Mouse (Mus musculus) left cerebral cortex, postnatal 4 days (tissue): ENCODE results near the gene Kcnj6. TPM values are rescaled to one million over a fixed set of nuclear protein-coding genes. Genes with fewer than 3 reads are reported as not detected.
A peak's percentile ranks its signal among the peaks of the same experiment; 100 is the strongest.

Experiments
- DNase-seq: peaks from one replicate; pipeline ENCODE4 v3.0.0-alpha.2; 2022
- intact Hi-C: fragments of 180-260 bp; cut with DNase I; formaldehyde crosslinking; loops from one replicate; pipeline ENCODE4 v1.15.1; 2025
- total RNA-seq, 2 experiments: library from RNA; stranded (reverse); gene quantifications; 2 replicates each; pipeline ENCODE4 v1.2.3; 2021

Gene Kcnj6
- total RNA-seq, 2 experiments from 2014 or later, result 31.4 to 34.2 TPM

DNA sequence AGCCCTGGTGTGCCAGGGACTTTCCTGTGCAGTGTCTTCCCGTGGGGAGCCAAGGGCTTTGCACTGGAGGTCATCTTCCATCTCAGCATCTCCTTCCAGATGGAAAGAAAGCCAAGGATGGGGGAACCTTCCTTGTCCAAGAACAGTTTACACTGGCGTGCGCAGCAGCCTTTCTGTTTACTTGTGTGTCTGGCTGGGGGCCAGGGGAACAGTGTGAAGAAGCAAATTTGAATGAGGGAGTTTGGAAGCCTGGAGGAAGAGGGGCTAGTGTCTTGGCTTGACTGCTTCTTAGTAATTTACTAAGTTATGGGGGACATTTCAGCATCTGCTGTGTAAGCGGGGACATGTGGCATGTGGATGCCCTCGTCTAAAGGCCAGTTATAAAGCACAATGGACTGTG lies 50.7 kb downstream of the Kcnj6 start:
- peak; percentile 69 for DNase-seq
- intact Hi-C loops, result no loop called here

DNA sequence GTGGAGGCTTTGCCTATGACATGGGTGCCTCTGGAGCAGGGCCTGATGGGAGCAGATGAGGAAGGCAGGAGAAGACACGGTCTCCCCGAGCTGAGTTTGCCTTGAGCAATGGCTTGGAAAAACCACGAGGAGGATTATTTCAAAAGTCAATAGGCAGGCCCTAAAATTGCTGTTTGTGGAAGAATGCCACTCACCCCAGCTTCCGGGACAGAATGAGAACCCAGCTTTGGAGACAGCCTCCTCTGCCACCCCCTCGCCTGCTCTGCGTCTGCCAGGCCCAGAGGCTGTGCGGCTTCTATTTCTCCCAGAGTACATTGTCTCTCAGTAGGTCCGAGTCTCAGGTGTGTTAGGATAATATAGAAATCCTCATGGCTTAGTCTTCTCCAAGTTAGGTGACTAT lies 64.8 kb downstream of the Kcnj6 start:
- intact Hi-C loops, result no loop called here
- no peak for DNase-seq

DNA sequence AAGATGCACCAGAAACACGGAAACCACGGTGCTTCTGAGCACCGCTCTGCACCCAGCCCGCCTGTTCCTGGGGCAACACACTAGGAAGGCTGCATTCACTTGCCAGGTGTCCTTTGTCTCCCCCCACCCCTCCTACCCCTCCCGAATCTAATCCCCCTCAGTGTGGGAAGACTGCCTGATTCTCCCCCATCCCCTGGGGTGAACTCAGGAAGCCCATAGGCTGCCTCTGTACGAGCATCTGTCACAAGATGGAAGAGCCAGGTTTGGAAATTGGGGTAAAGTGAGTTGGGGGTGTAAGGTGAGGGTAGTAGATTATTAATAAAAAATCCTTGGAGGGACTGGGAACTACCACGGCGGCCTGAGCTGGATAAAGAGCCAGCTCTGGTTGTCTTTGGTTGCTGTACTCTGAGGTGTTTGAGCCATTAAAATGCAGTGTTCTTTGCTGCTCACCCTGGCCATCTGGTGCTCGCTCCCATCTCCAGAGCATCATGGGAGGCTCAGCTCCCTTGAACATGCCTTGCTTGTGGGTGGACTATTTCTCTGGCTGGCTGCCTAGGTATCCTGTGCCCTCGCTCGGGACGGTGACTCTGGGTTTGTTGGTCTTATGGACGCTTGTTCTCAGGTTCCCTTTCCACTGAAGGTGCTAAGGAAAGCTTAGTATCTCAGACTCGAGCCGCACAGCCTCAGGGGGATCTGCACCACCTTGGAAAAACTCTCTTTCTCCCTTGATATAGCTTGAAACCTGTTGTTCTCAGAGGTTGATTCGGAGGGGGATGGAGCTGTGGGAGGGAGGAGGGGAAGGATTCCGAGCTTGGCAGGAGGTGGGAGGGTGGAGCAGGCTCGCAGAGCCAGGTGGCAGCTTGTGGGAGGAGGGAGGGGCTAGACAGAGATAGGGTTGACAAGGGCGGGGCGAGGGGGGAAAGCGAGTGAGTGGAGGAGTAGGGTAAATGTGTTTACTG lies 65.9 kb downstream of the Kcnj6 start:
- peak; percentile 84 for DNase-seq
- intact Hi-C loops, result no loop called here

DNA sequence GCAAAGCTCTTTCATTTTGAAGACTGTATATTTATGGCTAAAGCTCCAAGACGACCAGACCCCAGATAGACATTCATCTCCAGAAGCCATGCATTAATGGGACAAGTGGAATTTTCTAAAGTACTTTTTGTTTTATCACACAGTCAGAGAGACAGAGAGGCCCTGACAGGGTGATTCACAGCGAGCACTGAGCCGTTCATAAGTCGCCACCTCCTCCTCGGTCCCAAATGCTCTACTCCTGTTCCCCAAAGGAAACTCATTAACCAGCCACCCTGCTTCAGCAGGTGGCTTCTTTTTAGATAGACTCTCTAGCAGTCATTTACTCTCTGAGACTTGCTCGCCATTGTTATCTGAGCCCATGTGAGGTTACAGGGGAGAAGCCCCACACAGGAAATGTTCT lies 72.1 kb downstream of the Kcnj6 start:
- intact Hi-C loops, result no loop called here
- no peak for DNase-seq

DNA sequence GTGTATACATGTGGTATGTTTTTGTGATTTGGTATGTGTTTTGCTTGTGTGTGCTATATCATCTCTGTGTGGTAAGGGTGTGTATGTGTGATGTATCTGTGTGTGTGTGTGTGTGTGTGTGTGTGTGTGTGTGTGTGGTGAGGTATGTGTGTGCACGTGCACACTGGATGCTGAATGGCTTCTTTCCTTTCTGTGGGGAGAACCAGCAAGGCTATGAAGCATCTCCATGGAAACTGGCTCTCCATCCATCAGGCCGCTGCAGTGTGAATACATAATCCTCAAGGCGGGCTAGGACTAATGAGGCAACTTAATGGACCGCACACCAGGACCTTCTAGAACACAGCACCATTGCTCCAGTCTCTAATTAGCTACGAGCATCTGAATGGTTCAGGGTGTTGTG lies 78.3 kb downstream of the Kcnj6 start:
- intact Hi-C loops, result no loop called here
- no peak for DNase-seq

DNA sequence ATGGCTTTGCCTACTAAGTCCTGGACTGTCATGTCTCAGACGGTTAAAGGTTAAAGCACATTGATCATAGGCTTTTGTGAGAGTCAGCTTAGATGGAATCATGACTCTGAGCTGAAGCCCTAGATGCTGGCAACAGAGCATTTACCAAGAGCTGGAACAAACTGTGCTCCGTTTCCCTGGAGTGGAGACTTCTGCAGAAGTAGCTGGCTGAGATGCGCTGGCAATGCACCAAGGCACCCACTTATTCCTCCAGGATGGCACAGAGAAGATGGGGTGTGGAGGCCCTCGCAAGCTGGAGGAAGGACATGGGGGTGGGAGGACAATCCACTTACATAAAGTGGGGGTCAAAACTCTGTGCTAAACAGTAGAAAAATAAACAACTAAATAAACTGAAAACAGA lies 91.5 kb downstream of the Kcnj6 start:
- intact Hi-C loops, result no loop called here

DNA sequence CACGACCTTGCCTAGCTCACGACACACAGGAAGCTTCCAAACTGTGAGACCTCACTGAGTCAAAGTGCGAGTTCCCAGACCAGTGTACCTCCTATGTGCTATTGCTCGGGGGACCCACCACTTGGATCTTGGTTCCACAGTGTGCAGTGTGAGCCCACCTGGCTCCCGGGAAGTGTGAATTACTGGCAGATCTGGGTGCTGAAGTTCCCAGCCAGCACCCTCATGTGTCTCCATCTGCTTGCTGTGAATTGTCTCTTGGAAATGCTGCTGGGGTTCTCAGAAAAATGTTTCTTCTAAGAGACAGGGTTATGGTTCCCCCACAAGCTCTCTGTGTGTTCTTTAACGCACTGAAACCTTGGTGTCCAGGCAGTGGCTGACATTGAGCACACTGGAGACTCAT lies 98.7 kb downstream of the Kcnj6 start:
- intact Hi-C loops, result no loop called here
- DNase-seq, result no peak

More for the DNA sequence above, 91.5 kb downstream of the Kcnj6 start:
- DNase-seq, result no peak

DNA sequence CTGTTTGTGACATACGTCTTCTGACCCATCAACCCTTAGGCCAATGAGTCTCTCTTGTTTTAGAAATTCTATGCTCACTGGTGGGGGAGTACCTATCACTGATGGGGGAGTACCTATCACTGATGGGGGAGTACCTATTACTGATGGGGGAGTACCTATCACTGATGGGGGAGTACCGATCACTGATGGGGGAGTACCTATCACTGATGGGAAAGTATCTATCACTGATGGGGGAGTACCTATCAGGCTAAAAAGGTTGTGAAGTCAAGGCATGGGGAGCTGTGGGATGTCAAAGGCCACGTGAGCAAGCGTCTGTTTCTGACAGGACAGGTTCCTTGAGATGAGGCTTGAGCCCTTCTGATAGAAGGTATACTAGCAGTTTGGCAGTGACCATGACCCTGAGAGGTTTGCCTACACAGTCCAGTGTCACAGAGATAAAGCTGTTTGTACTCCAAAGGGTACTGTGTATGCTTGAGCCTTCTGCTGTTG lies 105.3 kb downstream of the Kcnj6 start:
- no peak for DNase-seq
- intact Hi-C loops, result no loop called here

DNA sequence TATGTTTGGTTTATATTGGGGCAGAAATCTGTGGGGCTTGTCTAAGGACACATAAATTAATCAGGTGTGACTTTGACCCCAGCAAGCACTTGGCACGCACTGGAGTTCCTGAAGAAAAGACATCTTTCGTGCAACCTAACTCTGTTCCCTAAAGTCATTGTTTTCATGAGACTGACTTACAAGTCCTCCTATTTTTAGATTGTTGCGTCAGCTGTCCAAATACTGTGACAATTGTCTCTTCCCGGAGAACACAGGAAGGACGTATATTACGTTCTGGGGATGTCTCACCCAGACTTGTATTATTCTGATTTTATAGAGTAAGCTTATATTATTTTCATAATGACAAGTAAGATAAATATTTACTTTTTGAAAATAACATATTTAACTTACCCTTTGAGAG lies 106.9 kb downstream of the Kcnj6 start:
- intact Hi-C loops, result no loop called here
- DNase-seq, result no peak

DNA sequence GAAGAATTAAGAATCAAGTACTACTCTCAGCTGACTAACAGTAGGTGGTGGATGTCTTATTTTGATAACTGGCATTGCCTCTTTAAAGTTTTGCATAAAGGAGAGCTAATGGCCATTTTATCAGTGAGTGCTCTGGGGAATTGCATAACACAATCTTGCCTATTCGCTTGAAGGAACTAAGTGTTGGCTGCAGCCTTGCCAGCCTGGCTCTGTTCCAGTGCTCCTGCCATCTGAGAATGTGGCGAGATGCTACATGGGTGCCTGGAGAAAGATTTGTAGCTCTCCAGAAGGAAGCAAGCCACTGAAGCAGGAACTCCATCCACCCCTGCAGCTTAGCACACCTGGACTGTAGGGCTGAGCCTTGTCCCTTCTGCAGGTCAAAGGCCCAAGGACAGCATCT lies 107.4 kb downstream of the Kcnj6 start:
- peak; percentile 77 for DNase-seq
- intact Hi-C loops, result no loop called here

DNA sequence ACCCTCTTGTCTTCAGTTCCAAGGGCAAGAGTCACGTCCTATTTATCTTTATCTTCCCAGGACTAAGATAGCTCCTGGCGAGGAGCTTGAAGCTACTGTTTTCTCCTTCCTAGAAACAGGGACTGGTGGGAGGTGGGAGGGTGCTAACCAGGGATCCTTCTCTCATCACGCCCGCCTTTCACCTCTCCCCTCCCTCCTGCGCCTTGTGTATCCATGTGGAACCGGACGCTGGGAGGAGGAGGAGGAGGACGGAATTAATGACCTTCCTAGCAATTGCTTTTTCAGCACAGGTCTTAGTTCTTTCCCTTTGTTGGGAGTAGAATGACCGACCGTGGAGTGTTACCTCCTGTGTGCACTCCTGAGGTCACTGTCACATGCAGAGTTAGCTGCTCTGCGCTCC lies 108.9 kb downstream of the Kcnj6 start:
- DNase-seq, result no peak
- intact Hi-C loops, result no loop called here

DNA sequence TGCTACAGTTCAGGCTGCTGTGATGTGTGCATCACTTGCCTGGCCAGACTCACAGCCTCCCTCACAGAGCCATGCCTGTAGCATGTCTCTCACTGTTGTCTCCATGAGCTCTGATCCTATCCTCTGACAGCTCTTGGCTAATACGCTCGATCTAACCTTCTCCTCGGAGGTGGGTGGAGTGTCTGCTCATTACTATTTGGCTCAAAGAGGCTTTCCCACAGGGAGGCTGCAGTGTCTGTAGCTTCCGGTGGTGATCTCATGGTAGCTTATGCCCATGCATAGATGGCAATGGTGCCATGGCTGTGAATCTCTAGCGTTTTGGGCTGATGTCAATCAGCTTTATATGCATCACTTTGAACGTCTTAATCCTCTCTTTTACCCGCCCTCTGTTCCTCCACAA lies 111.1 kb downstream of the Kcnj6 start:
- intact Hi-C loops, result no loop called here
- DNase-seq, result peak; percentile 19

DNA sequence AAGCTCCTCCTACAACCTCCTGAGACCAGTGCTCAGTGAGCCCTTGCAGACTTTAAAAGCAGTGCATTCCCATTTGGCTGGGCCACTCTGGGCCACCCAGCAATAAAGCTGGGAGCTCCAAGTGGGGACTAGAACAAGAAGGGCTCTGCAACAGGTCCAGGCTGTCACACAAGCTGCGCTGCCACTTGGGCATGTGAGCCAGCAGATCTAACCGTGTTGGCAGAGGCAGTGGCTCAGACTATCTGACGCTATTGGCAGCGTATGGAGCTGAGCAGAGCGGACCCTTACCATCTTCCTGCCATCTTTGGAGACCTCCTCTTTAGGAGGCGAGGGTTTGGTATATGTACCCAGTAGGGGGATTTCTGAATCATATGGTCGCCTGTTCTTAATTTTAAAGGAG lies 112.4 kb downstream of the Kcnj6 start:
- DNase-seq, result peak; percentile 68
- intact Hi-C loops, result no loop called here

DNA sequence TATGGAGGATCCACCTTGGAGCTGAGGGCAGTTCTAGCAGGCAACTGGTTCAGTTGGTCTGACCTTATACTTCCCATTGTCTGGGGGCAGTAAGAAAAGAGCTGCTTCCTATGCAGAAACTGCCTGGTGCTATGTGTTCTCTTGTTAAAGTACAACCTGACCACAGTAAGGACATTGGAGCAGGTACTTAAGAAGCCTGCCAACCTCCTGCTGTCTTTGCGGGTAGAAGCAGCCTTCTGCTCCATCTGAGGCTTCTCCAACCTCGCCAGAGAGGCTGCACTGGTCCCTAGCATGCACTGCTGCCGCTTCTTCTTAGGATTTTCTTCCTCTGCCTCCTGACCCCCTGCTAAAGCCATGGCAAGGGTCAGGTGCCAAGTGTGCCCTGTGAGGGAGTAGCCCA lies 113.6 kb downstream of the Kcnj6 start:
- no peak for DNase-seq
- intact Hi-C loops, result no loop called here

DNA sequence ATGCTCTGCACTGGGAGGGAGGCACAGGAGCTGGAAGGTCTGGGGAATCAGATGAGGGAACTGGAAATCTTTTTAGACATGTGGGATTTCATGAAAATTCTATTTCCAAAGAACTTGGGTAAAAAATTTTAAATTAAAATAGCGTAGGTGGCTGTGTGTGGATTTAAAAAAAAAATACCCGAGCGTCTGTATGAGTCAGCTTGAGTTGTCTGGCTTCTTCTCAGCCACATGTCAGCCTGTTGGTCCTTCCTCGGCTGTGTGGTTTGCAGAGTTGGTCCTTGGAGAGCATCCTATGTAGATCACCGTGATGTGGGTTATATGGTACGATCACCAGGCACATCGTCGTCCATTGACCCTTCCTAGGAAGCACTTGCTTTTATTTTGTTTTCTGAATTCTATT lies 114.3 kb downstream of the Kcnj6 start:
- no peak for DNase-seq
- intact Hi-C loops, result no loop called here

DNA sequence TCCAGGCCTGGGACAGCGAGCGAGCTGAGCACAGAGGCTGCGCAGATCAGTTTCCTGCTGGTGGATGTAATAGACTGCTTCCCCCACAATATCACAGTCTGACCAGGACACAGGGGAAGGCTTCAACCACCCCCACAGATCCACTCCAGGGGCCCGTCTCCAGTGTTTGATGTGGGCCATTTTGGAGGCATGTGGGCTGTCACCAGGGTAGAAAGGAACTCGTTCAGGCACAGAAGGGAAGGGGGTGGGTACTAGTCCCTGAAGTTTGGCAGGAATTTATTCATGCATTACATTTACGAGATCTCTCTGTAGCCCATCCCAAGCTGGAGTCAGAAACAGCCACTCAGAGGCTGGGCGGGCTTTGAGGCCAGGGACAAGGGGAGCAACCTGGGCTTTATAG lies 115.4 kb downstream of the Kcnj6 start:
- intact Hi-C loops, result no loop called here

DNA sequence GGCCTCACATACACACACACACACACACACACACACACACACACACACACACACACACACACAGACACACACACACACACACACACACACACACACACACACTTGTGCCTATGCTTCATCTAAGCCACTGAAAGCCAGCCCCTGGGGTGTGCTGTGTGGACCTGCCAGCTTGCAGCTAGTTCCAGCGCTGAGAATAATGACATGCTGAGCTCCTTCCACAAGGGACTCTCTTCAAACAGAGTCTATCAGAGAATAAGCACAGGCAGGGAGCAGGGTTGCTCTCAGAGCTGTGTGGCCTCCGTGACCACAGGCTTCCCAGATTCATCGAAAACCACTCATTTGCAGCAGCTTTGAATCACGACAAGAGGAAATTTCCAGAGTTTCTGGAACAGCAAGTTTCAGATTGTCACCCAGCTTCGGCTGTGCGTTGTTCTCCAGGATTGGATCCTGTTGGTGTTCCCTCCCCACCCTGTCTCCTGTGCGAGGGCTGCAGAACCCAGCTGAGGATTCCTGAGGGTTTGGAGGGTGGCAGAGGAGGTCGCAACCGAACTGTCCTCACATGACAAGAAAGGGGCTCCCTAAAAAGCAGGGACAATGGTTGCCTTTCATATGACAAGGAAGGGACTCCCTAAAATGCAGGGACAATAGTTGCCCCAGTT lies 124.8 kb downstream of the Kcnj6 start:
- DNase-seq, result no peak
- intact Hi-C loops, result no loop called here

More for the DNA sequence above, 115.4 kb downstream of the Kcnj6 start:
- DNase-seq, result no peak

DNA sequence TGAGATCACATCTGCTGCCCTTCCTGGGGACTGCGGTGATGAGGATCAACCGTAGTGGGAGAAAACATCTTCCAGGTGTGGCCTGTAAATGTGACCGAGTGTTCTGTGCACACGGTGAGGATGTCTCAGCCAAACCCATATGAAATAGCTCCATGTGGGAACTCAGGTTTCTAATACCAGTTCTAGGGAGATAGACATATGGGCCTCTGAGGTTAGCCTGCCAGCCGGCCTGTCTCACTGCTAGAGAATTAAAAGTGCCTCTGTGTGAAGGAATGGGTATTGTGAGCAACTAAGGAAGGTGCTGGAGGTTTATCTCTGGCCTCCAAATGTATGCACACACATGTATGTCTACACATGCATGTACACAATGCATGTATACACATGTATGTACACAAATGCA lies 129.1 kb downstream of the Kcnj6 start:
- DNase-seq, result no peak
- intact Hi-C loops, result no loop called here

DNA sequence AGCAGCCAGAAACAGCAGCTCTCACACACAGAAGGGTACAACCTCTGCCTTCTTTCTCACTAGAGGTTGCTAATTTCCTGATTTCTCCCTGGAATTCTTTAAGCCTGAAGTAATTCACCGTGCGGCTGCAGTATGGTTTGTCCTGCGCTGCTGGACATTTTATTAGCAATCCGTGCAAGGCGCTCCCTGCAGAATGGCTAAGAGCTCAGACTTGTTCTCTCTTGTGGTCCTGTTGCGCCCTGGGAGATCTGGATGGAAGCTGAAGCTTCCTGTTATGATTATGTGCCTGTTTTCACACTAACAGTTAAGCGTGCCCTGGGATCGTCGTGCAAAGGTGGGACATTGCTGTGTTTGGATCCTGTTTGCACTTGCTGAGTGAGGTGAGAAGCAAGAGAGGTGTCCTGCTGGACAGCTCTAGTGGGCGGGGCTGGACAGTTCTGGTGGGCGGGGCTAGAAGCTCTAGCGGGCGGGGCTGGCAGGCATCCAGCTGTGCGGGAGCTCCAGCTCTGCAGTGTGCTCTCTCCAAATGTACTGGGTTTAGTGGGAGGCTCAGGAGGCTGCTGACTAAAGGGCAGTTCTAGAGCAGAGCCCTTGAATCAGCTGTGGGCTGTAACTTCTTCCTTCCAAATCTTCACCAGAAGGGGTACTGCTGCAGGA lies 131.1 kb downstream of the Kcnj6 start:
- intact Hi-C loops, result no loop called here
- DNase-seq, result no peak

DNA sequence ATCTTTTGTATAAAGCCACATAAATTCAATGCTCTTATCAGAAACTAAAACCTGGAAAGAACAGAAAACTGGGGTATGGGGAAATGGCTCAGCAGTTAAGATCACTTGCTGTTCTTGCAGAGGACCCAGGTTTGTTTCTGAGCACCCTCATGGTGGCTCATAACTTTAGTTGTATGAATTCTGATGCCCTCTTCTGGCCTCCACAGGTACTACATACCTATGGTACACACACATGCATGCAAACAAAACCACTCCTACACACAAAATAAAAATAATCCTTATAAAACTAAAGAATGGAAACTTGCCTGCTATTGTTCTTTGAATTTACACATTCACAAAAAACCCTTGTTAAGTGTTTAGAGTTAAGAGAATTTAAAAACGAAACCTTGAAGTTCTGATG lies 131.7 kb downstream of the Kcnj6 start:
- intact Hi-C loops, result no loop called here
- DNase-seq, result no peak

DNA sequence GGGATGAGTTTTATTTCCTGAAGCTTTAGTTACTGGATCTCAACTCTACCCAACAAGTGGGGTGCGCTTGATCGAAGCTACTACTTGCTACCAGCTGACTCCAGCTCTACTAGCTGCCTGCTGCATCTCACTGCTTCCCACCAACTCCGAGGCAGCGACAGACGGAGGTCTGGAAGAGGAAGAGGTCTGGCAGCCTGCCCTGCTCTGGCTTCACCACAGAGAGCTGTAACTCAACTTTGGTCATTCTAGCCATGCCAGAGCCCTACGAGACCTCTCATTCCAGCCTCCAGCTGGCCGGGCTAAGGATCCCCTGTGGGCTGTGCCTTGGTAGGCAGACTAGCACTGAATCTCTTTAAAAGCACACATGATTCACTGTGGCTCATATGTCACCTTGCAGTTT lies 132.4 kb downstream of the Kcnj6 start:
- intact Hi-C loops, result no loop called here
- DNase-seq, result peak; percentile 76

DNA sequence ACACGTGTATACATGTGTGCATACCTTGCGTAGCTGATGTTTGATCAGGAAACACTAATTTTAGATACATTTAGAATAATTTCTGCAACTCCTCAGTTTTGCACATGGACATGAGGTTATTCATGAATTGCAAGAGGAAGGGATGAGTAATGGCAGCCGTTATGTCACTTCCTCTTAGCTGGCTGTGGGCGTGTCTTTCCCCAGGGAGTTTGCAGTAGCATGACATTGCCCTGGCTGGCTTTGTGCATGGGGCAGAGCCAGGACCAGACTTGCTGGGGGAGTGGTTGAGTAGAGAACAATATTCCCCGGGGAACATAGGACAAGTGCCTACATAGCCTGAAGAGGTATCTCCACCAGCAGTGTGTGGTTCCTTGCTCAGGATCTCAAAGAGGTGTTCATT lies 134.0 kb downstream of the Kcnj6 start:
- intact Hi-C loops, result no loop called here
- no peak for DNase-seq
